ENCODE assay signal across 20 mouse cellular contexts in genomic region chr7:72514851-72515250, GRCm38 (mm10).
"Had no signal": no experiment of that assay in that cellular context is flagged by ENCODE, and none has a peak within 500 bp of the region (broad histone marks: within the 10 kb centered on the region; RNA-seq: fewer than 3 reads in every experiment).

No protein-coding gene starts in this region.

- DNase-seq: kidney, adult 9 months; kidney, postnatal 14 days; kidney, postnatal 4 days; left cerebral cortex, postnatal 4 days; liver, postnatal 0 days; lung, postnatal 10 days; lung, postnatal 36 days; retina, postnatal 1 day; thymus, adult 18-20 months; thymus, postnatal 36 days had no signal

- H3K27ac ChIP-seq: limb, embryonic 13.5 days; liver, embryonic 14.5 days; lung, embryonic 15.5 days; midbrain, embryonic 10.5 days; midbrain, embryonic 13.5 days; neural tube, embryonic 13.5 days had no signal

- H3K4me3 ChIP-seq: limb, embryonic 13.5 days; lung, embryonic 15.5 days; megakaryocyte, embryonic 14.5 days; midbrain, embryonic 10.5 days; midbrain, embryonic 13.5 days; myocyte; neural tube, embryonic 13.5 days had no signal

- H3K27me3 ChIP-seq: limb, embryonic 13.5 days; lung, embryonic 15.5 days; megakaryocyte, embryonic 14.5 days; midbrain, embryonic 13.5 days; neural tube, embryonic 13.5 days had no signal

- H3K4me1 ChIP-seq: megakaryocyte, embryonic 14.5 days; midbrain, embryonic 13.5 days had no signal

- H3K36me3 ChIP-seq: limb, embryonic 13.5 days; lung, embryonic 15.5 days; midbrain, embryonic 10.5 days; midbrain, embryonic 13.5 days; neural tube, embryonic 13.5 days had no signal

- H3K4me2 ChIP-seq: limb, embryonic 13.5 days; liver, embryonic 11.5 days; lung, embryonic 15.5 days; midbrain, embryonic 13.5 days; neural tube, embryonic 13.5 days had no signal

- H3K9me3 ChIP-seq: limb, embryonic 13.5 days; lung, embryonic 15.5 days; megakaryocyte, embryonic 14.5 days; midbrain, embryonic 10.5 days; midbrain, embryonic 13.5 days; neural tube, embryonic 13.5 days had no signal

- H3K9ac ChIP-seq: limb, embryonic 13.5 days; liver, embryonic 14.5 days; liver, postnatal 0 days; lung, embryonic 15.5 days; midbrain, embryonic 13.5 days; neural tube, embryonic 13.5 days had no signal

- ATAC-seq: liver, postnatal 0 days; midbrain, embryonic 13.5 days; midbrain, embryonic 16.5 days had no signal
